Mouse (Mus musculus) intestine, embryonic 14.5 days (tissue): ENCODE data around the gene Dusp9. TPM values are rescaled to one million over a fixed set of nuclear protein-coding genes. Genes with fewer than 3 reads are reported as not detected.

Experiments
- ATAC-seq: fragments of 200-750 bp; cut with Nextera tagmentation; replicated peaks from 2 replicates; pipeline ENCODE4 v1.8.0; 2017; ENCODE audit warnings: low read depth, moderate number of reproducible peaks, moderate TSS enrichment, moderate library complexity; ENCODE audit not compliant: low FRiP score, low TSS enrichment
- DNase-seq: peaks from one replicate; pipeline ENCODE4 v3.0.0-alpha.2; 2018; ENCODE audit warnings: low spot score
- H3K27ac ChIP-seq: fragments of 300-500 bp; sonication (generic); 2 replicates; pipeline ENCODE4 v1.5.1; 2014; ENCODE audit warnings: low read depth, mild to moderate bottlenecking, control low read depth
- H3K27me3 ChIP-seq: fragments of 300-500 bp; sonication (generic); replicated peaks from 2 replicates; pipeline ENCODE4 v1.6.1; 2014; ENCODE audit warnings: low read length, control low read depth; ENCODE audit not compliant: control insufficient read depth, insufficient read depth
- H3K36me3 ChIP-seq: fragments of 300-500 bp; sonication (generic); 2 replicates; pipeline ENCODE4 v1.6.1; 2014; ENCODE audit warnings: low read length, control low read depth; ENCODE audit not compliant: control insufficient read depth, insufficient read depth
- H3K4me1 ChIP-seq: fragments of 300-500 bp; sonication (generic); replicated peaks from 2 replicates; pipeline ENCODE4 v1.6.1; 2014; ENCODE audit warnings: low read length, control low read depth, mixed read lengths; ENCODE audit not compliant: control insufficient read depth, insufficient read depth
- H3K4me2 ChIP-seq: fragments of 300-500 bp; sonication (generic); 2 replicates; pipeline ENCODE4 v1.6.1; 2014; ENCODE audit warnings: low read length
- H3K4me3 ChIP-seq: fragments of 300-500 bp; sonication (generic); 2 replicates; pipeline ENCODE4 v1.5.1; 2014; ENCODE audit warnings: low read depth, low read length, control low read depth, mixed read lengths
- H3K9ac ChIP-seq: fragments of 300-500 bp; sonication (generic); 2 replicates; pipeline ENCODE4 v1.6.1; 2014; ENCODE audit warnings: mild to moderate bottlenecking, low read length
- H3K9me3 ChIP-seq: fragments of 300-500 bp; sonication (generic); 2 replicates; pipeline ENCODE4 v1.6.1; 2016; ENCODE audit warnings: low read length, control low read depth; ENCODE audit not compliant: control insufficient read depth
- WGBS: fragments of 180-500 bp; shearing (Covaris S2); extraction: QIAGEN DNeasy Blood & Tissue Kit; methylation state at CpG from one replicate; pipeline ENCODE4 v1.1.7; 2014; 5-methylcytosine and 5-hydroxymethylcytosine counted together
- polyA plus RNA-seq: library from polyadenylated mRNA; unstranded; fragments of >200 nt; fragmentation: Nextera tagmentation; extraction: Ambion mirVana; gene quantifications from 2 replicates; pipeline ENCODE4 v1.2.1, GENCODE M21; 2014

Gene Dusp9
- polyA plus RNA-seq, 1 experiment from 2014 or later: 4.6 TPM

- no peak for ATAC-seq
- WGBS: 72% methylated on average over 3 of the region's 3 CpGs
Observed at GRCm38 (mm10) chrX:73655529-73655928, 16.3 kb downstream of the Dusp9 start.

DNA sequence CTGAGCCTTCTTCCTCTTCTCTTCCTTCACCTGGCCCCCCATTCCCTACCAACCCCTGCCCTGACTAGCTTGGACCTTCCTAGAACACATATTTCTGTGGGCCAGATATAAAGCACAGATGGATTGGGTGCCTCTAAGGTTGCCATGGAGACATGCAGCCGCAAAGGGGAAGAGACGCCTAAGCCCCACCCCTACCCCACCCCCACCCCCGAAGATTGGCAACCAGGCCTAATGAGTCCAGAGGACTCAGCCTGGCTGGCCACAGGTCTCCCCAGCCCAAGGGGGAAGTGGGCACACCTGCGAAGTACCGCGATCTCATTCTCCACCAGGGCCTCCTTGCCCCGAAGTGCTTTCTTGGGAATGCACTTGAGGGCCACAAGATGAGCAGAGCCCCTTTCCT is 19.2 kb downstream of the Dusp9 start:
- H3K36me3 ChIP-seq: no peaks in the 10 kb centered on the region
- H3K4me2 ChIP-seq: no peak overlapping the region
- no peaks in the 10 kb centered on the region for H3K27me3 ChIP-seq
- H3K27ac ChIP-seq: no peak overlapping the region
- H3K4me1 ChIP-seq: no peaks in the 10 kb centered on the region
- WGBS: 55% methylated on average over 7 of the region's 7 CpGs
- H3K9ac ChIP-seq: no peak overlapping the region
- H3K9me3 ChIP-seq: no peaks in the 10 kb centered on the region
- DNase-seq (no peak), ATAC-seq (no peak)
- no peak overlapping the region for H3K4me3 ChIP-seq

More at GRCm38 (mm10) chrX:73655529-73655928, 16.3 kb downstream of the Dusp9 start:
- DNase-seq: no peak
- Histone ChIP-seq H3K4me2 (no peak overlapping the region), H3K4me3 (no peak overlapping the region), H3K9ac (no peak overlapping the region), H3K9me3 (no peaks in the 10 kb centered on the region), H3K27ac (no peak overlapping the region), H3K36me3 (no peaks in the 10 kb centered on the region), H3K27me3 (no peaks in the 10 kb centered on the region; the same call in 1 of the 2 replicates), H3K4me1 (no peaks in the 10 kb centered on the region)

- 56% methylated on average over 13 of the region's 13 CpGs for WGBS
Observed at GRCm38 (mm10) chrX:73658936-73659574, 19.8 kb downstream of the Dusp9 start.

DNA sequence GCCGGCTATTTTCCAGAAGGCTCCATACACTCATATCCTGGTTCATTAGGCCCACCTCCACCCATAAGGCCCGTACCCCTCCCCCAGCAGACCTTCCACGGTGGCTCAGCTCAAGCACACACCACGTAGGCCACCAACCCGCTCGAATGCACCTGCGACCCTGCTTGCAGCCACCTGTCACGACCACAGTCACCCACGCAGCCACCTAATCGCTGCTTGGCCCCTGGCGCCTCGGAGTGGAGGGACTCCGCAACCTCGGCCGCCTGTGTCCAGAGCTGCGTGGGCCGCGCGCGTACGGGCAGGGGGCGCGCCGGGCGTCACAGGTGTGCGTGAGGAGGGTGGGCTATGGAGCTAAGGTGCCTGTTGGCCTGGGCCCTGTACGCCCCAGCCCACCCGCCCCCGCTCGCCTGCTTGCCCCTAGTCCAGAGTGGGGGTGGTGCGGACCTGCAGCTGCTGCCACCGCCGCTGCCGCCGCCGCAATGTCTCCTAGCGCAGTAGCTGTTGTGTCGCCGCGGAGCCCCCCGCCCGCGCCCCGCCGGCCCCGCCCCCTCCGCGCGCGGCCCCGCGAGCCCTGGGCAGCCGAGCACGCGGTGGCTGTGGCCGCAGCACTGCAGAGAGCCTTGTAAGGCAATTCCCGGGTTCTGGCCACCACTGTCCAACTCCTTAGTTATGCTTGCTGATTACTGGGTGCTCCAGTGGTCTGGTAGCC is 20.5 kb downstream of the Dusp9 start, which contains the start of gene Pnck:
Gene Pnck, minus strand, starts transcription at position 543 of the 709 bp plus-strand sequence.
- no peak within 1 kb of the TSS for H3K27ac ChIP-seq
- WGBS: 37% methylated on average over 32 of the region's 57 CpGs
- H3K9me3 ChIP-seq: no peaks in the 10 kb centered on the region
- H3K4me3 ChIP-seq: peak within 1 kb of the TSS; percentile 40
- H3K27me3 ChIP-seq: no peaks in the 10 kb centered on the region
- H3K4me1 ChIP-seq: no peaks in the 10 kb centered on the region
- H3K9ac ChIP-seq: peak within 1 kb of the TSS; percentile 39
- H3K36me3 ChIP-seq: no peaks in the 10 kb centered on the region
- peak; percentile 54 for ATAC-seq
- DNase-seq: peak; percentile 61
- H3K4me2 ChIP-seq: peak within 1 kb of the TSS; percentile 61

More at GRCm38 (mm10) chrX:73658936-73659574, 19.8 kb downstream of the Dusp9 start:
- DNase-seq (peak; percentile 38), ATAC-seq (peak; percentile 31; the same call in 1 of the 2 replicates)
- Histone ChIP-seq H3K27ac (no peak overlapping the region), H3K4me1 (no peaks in the 10 kb centered on the region), H3K36me3 (no peaks in the 10 kb centered on the region), H3K9ac (no peak overlapping the region; the same call in 1 of the 2 replicates), H3K27me3 (no peaks in the 10 kb centered on the region), H3K4me3 (peak overlapping the region; percentile 40; the same call in 1 of the 2 replicates), H3K4me2 (peak overlapping the region; percentile 61), H3K9me3 (no peaks in the 10 kb centered on the region)

GRCm38 (mm10) chrX:73660284-73660665 is 21.1 kb downstream of the Dusp9 start:
- H3K4me3 ChIP-seq: peak overlapping the region; percentile 40
- H3K4me2 ChIP-seq: peak overlapping the region; percentile 61
- H3K27ac ChIP-seq: no peak overlapping the region
- no peaks in the 10 kb centered on the region for H3K27me3 ChIP-seq
- 67% methylated on average over 3 of the region's 3 CpGs for WGBS
- peak overlapping the region; percentile 39 for H3K9ac ChIP-seq
- H3K36me3 ChIP-seq: no peaks in the 10 kb centered on the region
- H3K4me1 ChIP-seq: no peaks in the 10 kb centered on the region
- DNase-seq (no peak), ATAC-seq (no peak)
- H3K9me3 ChIP-seq: no peaks in the 10 kb centered on the region

DNA sequence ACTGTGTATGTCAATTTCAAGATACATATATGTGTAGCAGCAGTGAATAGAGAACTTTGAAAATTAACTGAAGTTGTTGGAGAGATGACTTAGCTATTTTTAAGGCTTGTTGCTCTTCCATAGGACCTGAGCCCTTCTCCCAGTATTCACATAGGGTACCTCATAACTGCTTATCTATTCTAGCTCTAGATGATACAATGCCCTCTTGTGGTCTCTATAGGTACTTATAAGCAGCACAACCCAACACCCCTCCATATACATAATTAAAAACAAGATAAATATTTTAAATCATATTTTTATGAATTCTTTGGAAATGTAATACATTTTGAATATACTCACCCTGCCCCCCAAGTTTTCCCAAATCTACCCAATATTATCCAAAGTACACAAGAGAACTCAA is 23.9 kb downstream of the Dusp9 start:
- DNase-seq (no peak), ATAC-seq (no peak)
- H3K27me3 ChIP-seq: no peaks in the 10 kb centered on the region
- H3K27ac ChIP-seq: no peak overlapping the region
- no peak overlapping the region for H3K4me3 ChIP-seq
- H3K9me3 ChIP-seq: no peaks in the 10 kb centered on the region
- no peak overlapping the region for H3K4me2 ChIP-seq
- no peak overlapping the region for H3K9ac ChIP-seq
- no peaks in the 10 kb centered on the region for H3K4me1 ChIP-seq
- H3K36me3 ChIP-seq: no peaks in the 10 kb centered on the region

- ATAC-seq (peak; percentile 61), DNase-seq (peak; percentile 73)
- Histone ChIP-seq H3K9ac (no peak overlapping the region), H3K9me3 (no peaks in the 10 kb centered on the region), H3K4me3 (no peak overlapping the region), H3K36me3 (0 out of 2 replicates have a peak, but pooled peaks cover under 1% of the 10 kb centered on the region), H3K27ac (no peak overlapping the region), H3K4me1 (0 out of 2 replicates have a peak, but pooled peaks cover 3% of the 10 kb centered on the region), H3K4me2 (peak overlapping the region; percentile 62; the same call in 1 of the 2 replicates), H3K27me3 (no peaks in the 10 kb centered on the region)
- WGBS: 53% methylated on average over 4 of the region's 4 CpGs
Observed at GRCm38 (mm10) chrX:73672031-73672431, 32.8 kb downstream of the Dusp9 start.

DNA sequence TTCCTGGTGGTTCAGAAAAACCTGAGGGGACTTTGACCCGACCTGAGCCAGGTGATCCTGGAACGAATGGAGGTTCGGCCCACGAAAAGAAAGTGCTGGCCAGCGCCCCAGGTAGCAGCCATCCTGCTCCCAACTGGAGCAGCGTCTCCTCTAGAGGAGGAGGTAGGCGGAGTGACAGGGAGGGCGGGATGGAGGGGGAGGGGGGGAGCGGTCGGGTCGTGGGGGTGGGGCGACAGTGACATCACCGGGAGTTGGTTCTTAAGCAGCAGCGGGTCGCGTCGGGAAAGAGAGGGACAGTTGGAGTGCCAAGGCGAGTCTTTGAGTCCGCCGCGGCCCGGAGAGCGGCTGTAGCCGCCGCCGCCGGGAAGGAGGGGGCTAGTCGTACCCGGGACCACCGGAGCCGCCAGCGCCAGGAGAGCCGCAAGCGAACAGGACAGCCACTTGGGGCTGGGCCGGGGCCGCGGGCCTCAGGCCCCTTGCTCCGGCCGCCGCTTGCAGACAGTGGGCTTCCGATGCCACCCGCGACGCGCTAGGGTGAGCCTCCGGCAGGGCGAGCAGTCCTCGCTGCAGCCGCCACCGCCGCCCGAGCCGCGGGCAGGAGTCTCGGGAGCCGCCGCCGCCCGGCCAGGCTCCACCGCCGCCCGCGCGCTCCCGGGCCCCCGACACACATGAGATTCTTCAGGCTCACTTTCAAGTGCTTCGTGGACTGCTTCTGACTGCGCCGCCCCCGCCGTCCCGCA is 33.8 kb downstream of the Dusp9 start, which contains the start of gene Slc6a8:
Gene Slc6a8, plus strand, starts transcription at position 272 of the 740 bp plus-strand sequence.
- DNase-seq: peak; percentile 79
- 11% methylated on average over 33 of the region's 72 CpGs for WGBS
- no peaks in the 10 kb centered on the region for H3K9me3 ChIP-seq

More for the DNA sequence above, 33.8 kb downstream of the Dusp9 start, which contains the start of gene Slc6a8:
- Histone ChIP-seq H3K27me3 (no peaks in the 10 kb centered on the region), H3K9ac (peak within 1 kb of the TSS; percentile 63), H3K4me2 (peak within 1 kb of the TSS; percentile 62), H3K27ac (0 out of 2 replicates have a peak within 1 kb of the TSS, but pooled peaks have one; percentile 54), H3K4me3 (peak within 1 kb of the TSS; percentile 53), H3K36me3 (0 out of 2 replicates have a peak, but pooled peaks cover 3% of the 10 kb centered on the region), H3K4me1 (0 out of 2 replicates have a peak, but pooled peaks cover 3% of the 10 kb centered on the region)
- peak; percentile 68 for ATAC-seq
